Mouse (Mus musculus): ENCODE measurements at regions not wholly inside any gene's neighbourhood (a gene's known extent, or its start where the extent isn't known, plus 50 kb on each side); places are given as distances from the start of the nearest gene placed in this dataset.

DNA sequence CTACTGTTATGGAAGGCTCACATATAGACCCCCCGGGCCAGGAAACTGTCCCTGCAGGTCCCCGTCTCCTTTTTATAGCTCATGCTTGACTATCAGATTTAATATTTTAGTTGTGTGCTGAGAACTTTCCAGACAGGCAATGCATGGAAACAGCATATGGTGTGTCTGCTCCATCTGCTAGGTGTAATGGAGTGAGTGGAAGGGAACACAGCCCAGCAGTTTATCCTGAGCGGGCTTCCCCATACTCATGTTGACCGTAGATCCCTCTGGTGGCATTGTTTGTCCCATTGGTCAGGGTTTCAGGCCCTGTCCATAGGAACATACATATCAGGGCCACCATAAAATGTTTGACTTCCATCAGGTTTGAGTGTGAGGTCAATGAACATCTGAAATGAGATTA, 345.3 kb downstream of the Ankrd50 start:
- H3K4me3 ChIP-seq = no peak overlapping the region
- H3K4me1 ChIP-seq = peaks cover 9% of the 10 kb centered on the region
- H3K27ac ChIP-seq = no peak overlapping the region
- no peak for ATAC-seq (ENCODE audit: borderline replicate concordance, extremely low read depth, low FRiP score, low TSS enrichment)
- no peak overlapping the region for H3K9ac ChIP-seq
- no peaks in the 10 kb centered on the region for H3K9me3 ChIP-seq
- no peak overlapping the region for H3K4me2 ChIP-seq
- WGBS = 93% methylated on average over 4 of the region's 4 CpGs
- H3K36me3 ChIP-seq = no peaks in the 10 kb centered on the region
- H3K27me3 ChIP-seq = no peaks in the 10 kb centered on the region

DNA sequence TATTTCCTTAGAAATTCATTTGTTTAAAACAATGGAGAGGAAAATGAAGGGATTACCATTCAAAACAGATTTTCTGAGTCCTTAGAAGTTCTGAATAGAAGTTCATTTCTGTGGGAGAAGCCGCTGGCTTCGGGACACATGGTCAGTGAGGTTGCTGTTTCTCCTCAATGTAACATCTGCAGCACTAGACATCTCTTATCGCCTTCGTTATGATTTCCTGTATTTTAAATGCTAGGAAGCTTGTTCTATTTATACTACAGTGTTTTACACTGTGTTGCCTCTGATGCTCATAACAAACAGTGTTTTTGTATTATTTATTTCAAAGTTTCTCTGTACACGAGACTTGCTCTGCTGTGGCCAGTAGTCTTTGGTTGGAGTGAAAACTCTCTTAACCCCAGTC, 346.6 kb downstream of the Ankrd50 start:
- H3K27ac ChIP-seq = peak overlapping the region; percentile 15; the same call in 1 of the 2 replicates
- WGBS = 61% methylated on average over 5 of the region's 5 CpGs

DNA sequence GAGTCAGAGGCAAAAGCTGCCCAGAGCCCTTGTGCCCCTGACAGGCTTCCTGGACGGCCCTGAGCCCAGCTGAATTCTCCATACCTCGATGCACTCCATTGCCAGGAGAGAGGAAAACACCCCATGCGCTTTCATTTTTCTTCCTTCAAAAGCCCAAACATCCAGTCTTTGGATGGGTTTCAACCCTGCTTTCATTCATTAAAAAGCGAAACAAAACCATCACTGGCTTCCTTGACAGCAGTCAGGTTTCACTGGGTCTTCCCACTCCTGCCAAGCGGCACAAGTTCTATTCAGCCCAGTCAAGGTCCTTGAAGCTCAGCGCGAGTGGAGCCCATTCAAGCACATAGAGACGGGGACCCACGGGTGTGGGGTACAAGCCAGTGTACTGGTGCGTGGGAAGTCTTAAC, 348.8 kb downstream of the Ankrd50 start:
- 80% methylated on average over 10 of the region's 10 CpGs for WGBS
- Histone ChIP-seq H3K36me3 (no peaks in the 10 kb centered on the region), H3K27ac (no peak overlapping the region; the same call in 1 of the 2 replicates), H3K9me3 (no peaks in the 10 kb centered on the region), H3K27me3 (no peaks in the 10 kb centered on the region), H3K9ac (no peak overlapping the region), H3K4me1 (0 out of 2 replicates have a peak, but pooled peaks cover 3% of the 10 kb centered on the region), H3K4me2 (no peak overlapping the region), H3K4me3 (no peak overlapping the region)
- ATAC-seq (ENCODE audit: borderline replicate concordance, extremely low read depth, low FRiP score, low TSS enrichment) = no peak

More for the DNA sequence above, 346.6 kb downstream of the Ankrd50 start:
- no peak overlapping the region for H3K4me2 ChIP-seq
- H3K4me1 ChIP-seq = peaks cover 4% of the 10 kb centered on the region
- no peaks in the 10 kb centered on the region for H3K36me3 ChIP-seq
- no peak for ATAC-seq (ENCODE audit: borderline replicate concordance, extremely low read depth, low FRiP score, low TSS enrichment)
- no peaks in the 10 kb centered on the region for H3K27me3 ChIP-seq
- no peak overlapping the region for H3K4me3 ChIP-seq
- H3K9me3 ChIP-seq = no peaks in the 10 kb centered on the region
- H3K9ac ChIP-seq = no peak overlapping the region

DNA sequence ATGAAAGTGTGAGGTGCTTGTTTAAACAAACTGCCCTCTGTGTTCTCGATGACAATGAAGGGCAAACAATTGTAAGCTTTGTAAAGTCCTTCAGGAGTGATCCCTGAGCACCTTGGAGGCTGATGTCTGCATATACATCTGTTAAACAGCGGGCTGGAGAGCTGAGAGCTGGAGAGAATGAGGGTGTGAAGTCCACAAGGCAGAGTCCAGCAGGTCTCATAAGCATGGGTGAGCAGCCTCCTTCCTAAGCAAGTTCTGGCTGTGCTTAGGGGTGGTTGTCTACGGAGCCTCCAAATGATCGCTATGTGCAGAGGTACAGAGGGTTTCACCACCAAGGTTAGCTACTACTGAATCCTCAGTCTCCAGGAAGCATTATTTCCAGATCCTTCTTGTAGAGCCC, 350.2 kb downstream of the Ankrd50 start:
- H3K4me3 ChIP-seq = no peak overlapping the region
- H3K9ac ChIP-seq = no peak overlapping the region
- no peaks in the 10 kb centered on the region for H3K27me3 ChIP-seq
- no peak for ATAC-seq (ENCODE audit: borderline replicate concordance, extremely low read depth, low FRiP score, low TSS enrichment)
- 66% methylated on average over 4 of the region's 4 CpGs for WGBS
- no peaks in the 10 kb centered on the region for H3K9me3 ChIP-seq
- no peaks in the 10 kb centered on the region for H3K36me3 ChIP-seq
- peaks cover 9% of the 10 kb centered on the region for H3K4me1 ChIP-seq
- no peak overlapping the region for H3K4me2 ChIP-seq
- H3K27ac ChIP-seq = no peak overlapping the region

DNA sequence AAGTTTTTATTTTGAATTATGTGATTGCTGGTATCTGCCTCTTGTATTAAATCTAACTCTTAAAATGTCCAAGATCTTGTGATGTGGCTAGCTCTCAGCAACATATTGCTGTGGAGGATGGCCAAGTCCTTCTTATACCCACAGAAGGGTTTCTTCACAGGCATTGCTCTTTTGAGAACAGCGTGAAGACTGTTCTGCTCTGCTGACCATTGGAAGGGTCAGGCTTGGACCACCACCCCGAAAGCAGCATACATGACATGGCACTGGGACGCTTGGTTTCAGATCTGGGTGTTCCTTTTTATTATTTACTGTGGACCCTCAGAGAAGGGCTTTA, 352.8 kb downstream of the Ankrd50 start:
- no peak overlapping the region for H3K27ac ChIP-seq
- H3K9ac ChIP-seq = no peak overlapping the region
- ATAC-seq (ENCODE audit: borderline replicate concordance, extremely low read depth, low FRiP score, low TSS enrichment) = no peak
- WGBS = 91% methylated on average over 3 of the region's 3 CpGs
- H3K27me3 ChIP-seq = no peaks in the 10 kb centered on the region
- no peaks in the 10 kb centered on the region for H3K36me3 ChIP-seq
- peaks cover 26% of the 10 kb centered on the region for H3K4me1 ChIP-seq
- no peak overlapping the region for H3K4me2 ChIP-seq
- no peaks in the 10 kb centered on the region for H3K9me3 ChIP-seq
- no peak overlapping the region for H3K4me3 ChIP-seq

DNA sequence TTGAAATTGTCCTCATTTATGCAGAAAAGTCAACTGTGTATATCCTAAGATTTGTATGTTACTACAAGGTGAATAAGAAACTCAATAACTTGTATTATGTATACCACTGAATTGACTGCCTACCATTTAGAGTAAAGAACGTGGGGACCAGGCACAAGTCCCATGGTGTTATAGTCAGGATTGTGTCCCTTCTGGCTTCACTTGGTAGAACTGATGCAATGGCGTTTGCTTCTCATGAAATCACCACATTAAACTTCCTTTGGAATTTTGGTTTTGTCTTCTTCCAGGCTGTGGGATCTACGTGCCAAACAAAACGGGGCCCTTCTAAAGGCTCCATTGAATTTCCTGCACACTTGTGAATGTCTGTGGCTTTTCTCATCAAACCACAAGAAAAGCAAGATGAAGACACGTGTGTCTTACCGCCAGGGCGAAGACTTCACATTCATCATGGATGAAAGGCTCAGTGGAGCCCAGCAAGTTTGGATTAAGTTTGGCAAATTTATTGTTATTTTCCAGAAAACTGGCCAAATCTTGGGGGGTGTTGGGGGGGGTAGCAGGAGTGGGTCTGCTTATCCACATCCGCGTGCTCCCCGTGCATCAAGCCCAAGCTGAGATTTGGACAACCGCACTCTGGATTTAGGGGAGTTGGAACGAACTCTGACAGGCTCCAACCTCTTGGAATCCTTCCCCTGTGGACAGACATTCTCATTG, 353.3 kb downstream of the Ankrd50 start:
- Histone ChIP-seq H3K4me2 (no peak overlapping the region), H3K4me3 (no peak overlapping the region), H3K4me1 (peaks cover 26% of the 10 kb centered on the region), H3K9me3 (no peaks in the 10 kb centered on the region), H3K27me3 (no peaks in the 10 kb centered on the region), H3K27ac (no peak overlapping the region), H3K9ac (no peak overlapping the region), H3K36me3 (no peaks in the 10 kb centered on the region)
- WGBS = 76% methylated on average over 12 of the region's 12 CpGs
- no peak for ATAC-seq (ENCODE audit: borderline replicate concordance, extremely low read depth, low FRiP score, low TSS enrichment)

DNA sequence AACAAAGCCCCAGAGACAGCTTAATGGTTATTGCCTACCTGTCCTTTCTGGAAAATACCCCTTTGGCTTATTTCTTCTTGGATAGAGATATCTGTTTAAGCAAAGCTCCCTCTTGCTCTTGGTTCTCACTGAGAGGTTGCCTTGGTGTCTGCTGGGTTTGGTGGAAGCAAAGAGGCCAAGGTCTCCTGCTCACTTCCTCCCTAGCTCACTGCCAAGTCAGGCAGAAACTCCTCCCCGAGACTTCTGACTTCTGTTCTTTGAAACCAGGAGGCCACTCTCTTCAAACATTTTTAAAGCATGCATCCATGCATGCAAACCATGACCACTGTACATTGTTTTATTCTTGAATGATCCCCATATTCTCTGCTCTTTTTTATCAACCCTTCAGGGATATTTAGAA, 354.6 kb downstream of the Ankrd50 start:
- Histone ChIP-seq H3K27ac (no peak overlapping the region), H3K4me3 (no peak overlapping the region), H3K27me3 (no peaks in the 10 kb centered on the region), H3K4me2 (no peak overlapping the region), H3K36me3 (no peaks in the 10 kb centered on the region), H3K9ac (no peak overlapping the region), H3K4me1 (peaks cover 26% of the 10 kb centered on the region), H3K9me3 (0 out of 2 replicates have a peak, but pooled peaks cover 3% of the 10 kb centered on the region)
- no peak for ATAC-seq (ENCODE audit: borderline replicate concordance, extremely low read depth, low FRiP score, low TSS enrichment)
- WGBS = 38% methylated on average over 1 of the region's 1 CpGs

DNA sequence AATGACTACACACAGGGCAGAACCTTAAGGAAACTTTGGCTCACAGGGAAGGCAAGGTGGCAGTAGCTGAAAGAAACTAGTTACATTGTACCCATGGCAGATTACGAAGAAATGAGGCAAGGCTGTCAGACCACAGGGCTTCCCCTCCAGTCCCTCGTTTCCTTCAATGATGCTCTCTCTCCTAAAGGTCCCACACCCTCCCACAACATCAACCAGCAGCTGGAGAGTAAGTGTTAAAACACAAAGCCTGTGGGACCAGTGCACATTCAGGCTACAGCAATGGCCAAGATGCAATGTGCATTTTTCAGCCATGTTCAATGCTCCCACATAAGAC, 355.5 kb downstream of the Ankrd50 start:
- peaks cover 26% of the 10 kb centered on the region for H3K4me1 ChIP-seq
- no peaks in the 10 kb centered on the region for H3K27me3 ChIP-seq
- peak overlapping the region; percentile 66 for H3K27ac ChIP-seq
- WGBS = 67% methylated on average over 2 of the region's 2 CpGs
- no peaks in the 10 kb centered on the region for H3K36me3 ChIP-seq
- no peak overlapping the region for H3K9ac ChIP-seq
- H3K4me2 ChIP-seq = no peak overlapping the region
- H3K9me3 ChIP-seq = 0 out of 2 replicates have a peak, but pooled peaks cover 3% of the 10 kb centered on the region
- H3K4me3 ChIP-seq = no peak overlapping the region
- ATAC-seq (ENCODE audit: borderline replicate concordance, extremely low read depth, low FRiP score, low TSS enrichment) = 0 out of 2 replicates have a peak, but pooled peaks have one; percentile 10

DNA sequence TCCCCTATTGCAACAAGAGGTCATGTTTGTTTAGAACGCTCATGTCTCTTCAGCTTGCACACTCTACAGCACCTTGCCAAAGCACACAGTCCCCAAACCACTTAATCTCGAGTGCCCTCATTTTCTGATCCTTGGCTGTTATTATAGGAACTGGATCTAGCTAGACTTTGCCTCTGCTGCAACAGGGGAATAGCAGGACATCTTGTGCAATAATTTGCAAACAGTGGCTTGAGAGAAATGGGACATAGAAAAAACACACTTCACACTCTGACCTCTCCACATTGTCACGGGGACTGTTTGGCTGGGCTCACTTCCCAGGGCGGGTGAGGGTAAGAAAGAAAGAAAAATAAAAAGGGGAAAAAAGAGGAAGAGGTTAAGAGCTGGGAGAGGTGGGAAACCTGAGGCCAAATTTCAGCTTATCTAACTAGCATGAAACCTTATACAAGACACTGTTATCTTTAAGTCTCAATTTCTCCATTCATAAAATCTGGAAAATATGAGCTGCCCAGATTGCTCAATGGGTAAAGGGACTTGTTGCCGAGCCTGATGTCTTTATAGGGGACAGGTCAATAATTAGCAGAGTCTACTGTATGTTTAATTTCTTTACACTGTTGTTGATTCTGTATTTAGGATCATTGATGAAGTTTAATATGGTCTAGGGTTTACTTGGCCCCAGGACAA, 356.0 kb downstream of the Ankrd50 start:
- H3K27ac ChIP-seq = peak overlapping the region; percentile 66
- H3K4me2 ChIP-seq = no peak overlapping the region
- WGBS = 20% methylated on average over 5 of the region's 5 CpGs
- peak; percentile 95 for ATAC-seq (ENCODE audit: borderline replicate concordance, extremely low read depth, low FRiP score, low TSS enrichment)
- H3K36me3 ChIP-seq = no peaks in the 10 kb centered on the region
- H3K27me3 ChIP-seq = no peaks in the 10 kb centered on the region
- H3K9ac ChIP-seq = no peak overlapping the region
- H3K4me1 ChIP-seq = peaks cover 26% of the 10 kb centered on the region
- H3K9me3 ChIP-seq = 0 out of 2 replicates have a peak, but pooled peaks cover 3% of the 10 kb centered on the region
- H3K4me3 ChIP-seq = no peak overlapping the region

DNA sequence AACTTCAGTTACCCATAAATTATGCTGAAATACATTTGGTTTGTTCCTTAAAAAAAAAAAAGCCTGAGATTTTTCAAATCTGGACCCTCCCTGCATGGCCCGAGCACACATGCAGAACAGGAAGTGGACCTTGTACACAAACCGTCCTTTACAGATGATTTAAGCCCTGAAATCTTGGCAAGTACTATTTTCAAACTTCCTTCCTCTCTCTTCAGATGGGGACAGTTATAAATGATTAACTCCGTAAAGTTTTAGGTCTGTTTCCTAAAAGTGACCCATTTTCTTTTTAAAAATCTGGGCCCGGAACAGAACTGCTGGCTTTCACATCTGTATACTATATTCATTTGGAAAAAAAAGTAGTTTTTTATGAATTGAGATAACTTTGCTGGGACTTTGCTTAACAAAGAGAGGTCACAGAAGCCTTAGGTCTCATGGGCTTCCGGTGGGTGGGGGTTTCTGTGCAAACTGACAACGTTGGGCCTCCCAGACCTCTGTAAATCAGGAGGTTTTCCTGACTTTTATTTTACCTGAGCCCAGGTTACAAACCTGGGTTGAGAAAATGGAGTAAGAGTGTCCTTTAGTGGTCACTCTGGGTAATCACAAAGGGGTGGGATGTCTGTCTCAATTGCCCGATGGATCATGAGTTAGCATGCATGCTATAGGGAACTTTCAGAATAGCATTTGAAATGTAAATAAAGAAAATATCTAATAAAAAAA, 368.4 kb downstream of the Ankrd50 start:
- Histone ChIP-seq H3K9me3 (no peaks in the 10 kb centered on the region), H3K27me3 (no peaks in the 10 kb centered on the region), H3K9ac (no peak overlapping the region), H3K4me3 (no peak overlapping the region), H3K4me2 (peak overlapping the region; percentile 31), H3K4me1 (peaks cover 17% of the 10 kb centered on the region), H3K36me3 (no peaks in the 10 kb centered on the region), H3K27ac (peak overlapping the region; percentile 61)
- ATAC-seq (ENCODE audit: borderline replicate concordance, extremely low read depth, low FRiP score, low TSS enrichment) = no peak
- 7% methylated on average over 7 of the region's 7 CpGs for WGBS

DNA sequence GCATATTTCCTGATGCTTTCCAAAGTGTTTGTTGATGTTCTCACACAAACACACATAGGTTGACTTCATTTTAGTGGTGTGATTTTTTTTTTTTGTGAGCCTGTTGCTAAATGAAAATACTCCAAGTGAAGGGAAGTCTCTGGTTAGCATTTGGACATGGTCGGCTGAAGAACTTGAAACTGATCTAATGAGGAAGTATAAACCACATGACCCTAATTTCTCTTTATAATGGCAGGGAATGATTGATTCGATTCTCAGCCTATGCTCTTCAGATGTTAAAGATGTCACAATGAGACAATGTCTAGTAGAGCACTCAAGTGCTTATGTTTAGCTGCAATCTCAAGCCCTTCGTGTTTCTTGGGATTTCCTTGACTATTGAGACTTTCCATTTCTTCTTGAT, 372.1 kb downstream of the Ankrd50 start:
- Histone ChIP-seq H3K4me2 (no peak overlapping the region), H3K4me1 (peaks cover 17% of the 10 kb centered on the region), H3K27ac (no peak overlapping the region), H3K9ac (no peak overlapping the region), H3K27me3 (no peaks in the 10 kb centered on the region), H3K4me3 (no peak overlapping the region), H3K36me3 (no peaks in the 10 kb centered on the region), H3K9me3 (no peaks in the 10 kb centered on the region)
- 81% methylated on average over 3 of the region's 3 CpGs for WGBS
- ATAC-seq (ENCODE audit: borderline replicate concordance, extremely low read depth, low FRiP score, low TSS enrichment) = no peak

All from lung, embryonic 15.5 days (tissue).